Mouse (Mus musculus) kidney, adult 2 months (tissue): Measurements from ENCODE around the gene Lrpap1.

Source experiments
- CTCF ChIP-seq: fragments of 200-500 bp; conservative IDR thresholded peaks from 2 replicates; pipeline ENCODE4 v1.5.1; 2011; ENCODE audit warnings: low read depth, mild to moderate bottlenecking, control low read depth, low read length, moderate library complexity, mixed read lengths; ENCODE audit not compliant: insufficient read depth, insufficient read length
- POLR2A ChIP-seq: fragments of 200-500 bp; IDR thresholded peaks from one replicate; pipeline ENCODE4 v1.6.1; 2011; ENCODE audit warnings: low read depth, low read length, control low read depth

DNA sequence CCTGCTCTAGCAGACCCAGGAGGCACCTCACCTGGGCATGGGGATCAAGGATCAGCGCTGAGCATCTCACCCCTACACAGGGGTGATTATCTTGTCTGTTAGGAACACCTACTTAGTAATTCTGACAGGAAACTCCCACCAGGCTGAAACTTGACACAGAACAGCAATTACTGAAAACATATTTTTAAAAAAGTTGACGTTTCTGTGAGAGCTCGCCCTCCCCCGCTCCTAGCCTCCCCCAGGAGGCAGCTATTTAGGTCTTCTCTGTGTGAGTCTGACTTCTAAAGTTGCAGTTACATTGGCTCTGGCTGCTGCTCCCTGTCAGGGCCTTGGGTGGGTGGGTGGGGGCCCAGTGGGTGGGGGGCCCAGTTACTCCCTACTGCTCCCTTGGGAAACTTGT, 6.9 kb upstream of the Lrpap1 start:
- TF ChIP-seq POLR2A (no peak), CTCF (no peak)
